Mouse (Mus musculus) MEL (cell line): ENCODE data around the gene Gm49366. TPM values are rescaled to one million over a fixed set of nuclear protein-coding genes. Genes with fewer than 3 reads are reported as not detected.
A peak's percentile ranks its signal among the peaks of the same experiment; 100 is the strongest.
"Not testable (repeated sequence)": the region's sequence is repeated elsewhere in the genome, so short reads cannot be mapped to it uniquely, and the experiment has no call there.

Source experiments
- DNase-seq: peaks from one replicate; pipeline ENCODE4 v3.0.0; 2011; ENCODE audit warnings: low read depth, low spot score
- H3K27ac ChIP-seq: 2 replicates; pipeline ENCODE4 v1.5.1; 2012; ENCODE audit warnings: low read depth, mild to moderate bottlenecking, control low read depth, low read length, moderate library complexity; ENCODE audit not compliant: control insufficient read depth
- H3K27me3 ChIP-seq, 2 experiments: fragments of 150-350 bp in 1 of 2; sonication (generic) in 1 of 2; 2 replicates each; pipeline ENCODE4 v1.6.1; 2012; ENCODE audit warnings: low read length in 2 of 2, mild to moderate bottlenecking in 2 of 2, improper control_type of control experiment in 1 of 2, moderate library complexity in 1 of 2; ENCODE audit not compliant: insufficient read depth in 2 of 2, control insufficient read depth in 1 of 2
- H3K36me3 ChIP-seq, 2 experiments: 2 replicates each; pipeline ENCODE4 v1.6.1; 2012 to 2014; ENCODE audit warnings: low read length in 2 of 2, improper control_type of control experiment in 1 of 2, inconsistent platforms in 1 of 2, mild to moderate bottlenecking in 1 of 2; ENCODE audit not compliant: insufficient read depth in 2 of 2, control insufficient read depth in 1 of 2
- H3K4me1 ChIP-seq, 2 experiments: fragments of 150-350 bp in 1 of 2; sonication (generic) in 1 of 2; 2 replicates each; pipeline ENCODE4 v1.6.1; 2012; ENCODE audit warnings: low read length in 2 of 2, improper control_type of control experiment in 1 of 2, mild to moderate bottlenecking in 1 of 2; ENCODE audit not compliant: insufficient read depth in 2 of 2, control insufficient read depth in 1 of 2
- H3K4me3 ChIP-seq, 2 experiments: fragments of 150-350 bp in 1 of 2; sonication (generic) in 1 of 2; 2 replicates each; pipeline ENCODE4 v1.5.1; 2012; ENCODE audit warnings: low read depth in 2 of 2, low read length in 2 of 2, mild to moderate bottlenecking in 2 of 2, moderate library complexity in 2 of 2, control low read depth in 1 of 2, improper control_type of control experiment in 1 of 2; ENCODE audit not compliant: control insufficient read depth in 1 of 2, insufficient read depth in 1 of 2
- H3K79me2 ChIP-seq: 2 replicates; pipeline ENCODE4 v1.6.1; 2012; ENCODE audit warnings: mild to moderate bottlenecking, low read length, moderate library complexity; ENCODE audit not compliant: control insufficient read depth, poor library complexity, insufficient read depth
- H3K9ac ChIP-seq: 2 replicates; pipeline ENCODE4 v1.6.1; 2012; ENCODE audit warnings: low read depth, mild to moderate bottlenecking, control low read depth, low read length, moderate library complexity; ENCODE audit not compliant: control insufficient read depth, poor library complexity, severe bottlenecking
- H3K9me3 ChIP-seq: fragments of 150-350 bp; sonication (generic); replicated peaks from 2 replicates; pipeline ENCODE4 v1.6.1; 2012; ENCODE audit warnings: mild to moderate bottlenecking, low read length, improper control_type of control experiment, moderate library complexity; ENCODE audit not compliant: insufficient read depth
- CHD1 ChIP-seq: IDR thresholded peaks from 2 replicates; pipeline ENCODE4 v1.6.1; 2012; ENCODE audit warnings: low read depth, mild to moderate bottlenecking, inconsistent platforms, low read length, improper control_type of control experiment
- JUND ChIP-seq: IDR thresholded peaks from 2 replicates; pipeline ENCODE4 v1.6.1; 2011; ENCODE audit warnings: low read depth, mild to moderate bottlenecking, improper control_type of control experiment, low read length
- KAT2A ChIP-seq: conservative IDR thresholded peaks from 2 replicates; pipeline ENCODE4 v1.6.1; 2012; ENCODE audit warnings: low read depth, low read length, improper control_type of control experiment, inconsistent platforms
- MAX ChIP-seq: IDR thresholded peaks from 2 replicates; pipeline ENCODE4 v1.6.1; 2011; ENCODE audit warnings: low read length, improper control_type of control experiment
- MEF2A ChIP-seq: IDR thresholded peaks from 2 replicates; pipeline ENCODE4 v1.6.1; 2014; ENCODE audit warnings: low read depth, mild to moderate bottlenecking, inconsistent platforms, low read length, improper control_type of control experiment; ENCODE audit not compliant: poor library complexity, insufficient replicate concordance, severe bottlenecking; ENCODE audit errors: extremely low read depth
- MYB ChIP-seq: IDR thresholded peaks from 2 replicates; pipeline ENCODE4 v1.6.1; 2011; ENCODE audit warnings: mild to moderate bottlenecking, low read depth, low read length, improper control_type of control experiment
- MYC ChIP-seq: IDR thresholded peaks from 2 replicates; pipeline ENCODE4 v1.6.1; 2011; ENCODE audit warnings: low read depth, mild to moderate bottlenecking, low read length, improper control_type of control experiment, moderate library complexity
- NELFE ChIP-seq: IDR thresholded peaks from 2 replicates; pipeline ENCODE4 v1.6.1; 2011; ENCODE audit warnings: low read depth, low read length, improper control_type of control experiment
- NRF1 ChIP-seq: IDR thresholded peaks from 2 replicates; pipeline ENCODE4 v1.6.1; 2014; ENCODE audit warnings: low read depth, mild to moderate bottlenecking, inconsistent platforms, low read length, improper control_type of control experiment, moderate library complexity; ENCODE audit not compliant: poor library complexity, insufficient read depth, severe bottlenecking
- RCOR1 ChIP-seq: IDR thresholded peaks from 2 replicates; pipeline ENCODE4 v1.6.1; 2012; ENCODE audit warnings: low read depth, mild to moderate bottlenecking, inconsistent platforms, low read length, improper control_type of control experiment
- SIN3A ChIP-seq: IDR thresholded peaks from 2 replicates; pipeline ENCODE4 v1.6.1; 2012; ENCODE audit warnings: low read length, improper control_type of control experiment, inconsistent platforms
- TBP ChIP-seq: IDR thresholded peaks from 2 replicates; pipeline ENCODE4 v1.8.0; 2011; ENCODE audit warnings: low read depth, low read length, improper control_type of control experiment
- TCF12 ChIP-seq: IDR thresholded peaks from 2 replicates; pipeline ENCODE4 v1.6.1; 2014; ENCODE audit warnings: low read depth, mild to moderate bottlenecking, inconsistent platforms, low read length, improper control_type of control experiment, moderate library complexity
- USF1 ChIP-seq: IDR thresholded peaks from 2 replicates; pipeline ENCODE4 v1.6.1; 2014; ENCODE audit warnings: low read depth, mild to moderate bottlenecking, inconsistent platforms, low read length, improper control_type of control experiment, moderate library complexity
- ZC3H11A ChIP-seq: IDR thresholded peaks from 2 replicates; pipeline ENCODE4 v1.6.1; 2012; ENCODE audit warnings: low read depth, mild to moderate bottlenecking, inconsistent platforms, low read length, improper control_type of control experiment
- ZKSCAN1 ChIP-seq: IDR thresholded peaks from 2 replicates; pipeline ENCODE4 v1.6.1; 2012; ENCODE audit warnings: low read depth, mild to moderate bottlenecking, inconsistent platforms, low read length, improper control_type of control experiment, moderate library complexity
- ZMIZ1 ChIP-seq: IDR thresholded peaks from 2 replicates; pipeline ENCODE4 v1.6.1; 2012; ENCODE audit warnings: low read depth, mild to moderate bottlenecking, inconsistent platforms, low read length, improper control_type of control experiment, moderate library complexity
- ZNF384 ChIP-seq: IDR thresholded peaks from 2 replicates; pipeline ENCODE4 v1.6.1; 2012; ENCODE audit warnings: low read depth, mild to moderate bottlenecking, inconsistent platforms, low read length, improper control_type of control experiment
- polyA plus RNA-seq, 2 experiments: library from polyadenylated mRNA; stranded (reverse) in 1 of 2; unstranded in 1 of 2; fragments of >175 nt in 1 of 2; fragments of >200 nt in 1 of 2; gene quantifications; 2 replicates each; pipeline versions ENCODE4 v1.2.1 to v1.2.4; 2012; ENCODE audit warnings: low replicate concordance in 2 of 2, low read depth in 1 of 2; ENCODE audit not compliant: insufficient read length in 2 of 2, insufficient read depth in 1 of 2, missing spikeins in 1 of 2
- total RNA-seq: library from RNA; depleted of rRNA; stranded (reverse); fragments of 300-350 nt; gene quantifications from 2 replicates; pipeline ENCODE4 v1.2.3, GENCODE M21; 2012

The Gm49366 gene
- total and polyA plus RNA-seq, 3 experiments: not detected

- H3K9me3 ChIP-seq, H3K79me2 ChIP-seq, H3K27ac ChIP-seq, H3K36me3 ChIP-seq, H3K9ac ChIP-seq, H3K27me3 ChIP-seq, H3K4me3 ChIP-seq, DNase-seq: not testable (repeated sequence)
- peak; percentile 67 for TF ChIP-seq TBP
- H3K4me1 ChIP-seq: peaks cover 0 to 10% of the 10 kb centered on the region in 2 experiments; a peak in 2 of 4 replicates
Measured at GRCm38 (mm10) chr12:84022266-84022665, 16.5 kb upstream of the Gm49366 start.

DNA sequence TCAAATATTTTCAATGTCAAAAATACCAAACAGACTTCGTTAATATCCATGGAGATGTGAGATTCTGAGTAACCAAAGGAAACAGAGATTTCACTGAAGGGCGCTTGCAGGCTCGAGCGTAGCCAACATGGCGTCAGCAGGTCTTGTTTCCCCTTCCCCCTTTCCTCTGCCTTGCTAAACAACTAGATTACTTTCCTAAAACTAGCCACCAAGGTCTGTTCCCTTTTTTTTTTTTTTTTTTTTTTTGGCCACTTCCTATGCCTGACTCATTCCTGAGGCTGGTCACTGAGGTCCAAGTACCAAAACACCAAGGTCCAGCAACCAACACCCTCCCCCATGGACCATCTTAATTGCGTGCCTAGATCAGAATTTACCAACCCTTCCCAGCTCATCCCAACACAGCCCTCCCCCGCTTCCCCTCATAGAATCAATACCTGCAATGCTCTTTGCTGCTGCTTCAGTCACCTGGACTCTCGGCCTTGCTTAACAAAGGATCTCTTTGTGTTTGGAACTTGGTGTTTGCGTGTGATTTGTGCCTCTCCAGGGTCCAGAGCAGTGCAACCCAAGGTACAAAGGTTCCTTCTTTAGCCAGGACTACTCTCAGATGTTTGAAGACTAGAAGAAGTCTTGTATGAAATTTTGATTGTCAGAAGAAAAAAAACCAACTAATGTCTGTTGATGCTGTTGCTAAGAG is 15.5 kb upstream of the Gm49366 start:
- Histone ChIP-seq H3K36me3 (peaks cover 0 to 8% of the 10 kb centered on the region in 2 experiments; a peak in 2 of 4 replicates), H3K4me1 (peaks cover 0 to 10% of the 10 kb centered on the region in 2 experiments; a peak in 2 of 4 replicates), H3K4me3 (no peak overlapping the region), H3K27ac (no peak overlapping the region), H3K9me3 (no peaks in the 10 kb centered on the region), H3K27me3 (no peaks in the 10 kb centered on the region), H3K9ac (no peak overlapping the region), H3K79me2 (no peaks in the 10 kb centered on the region)
- DNase-seq: no peak
- TF ChIP-seq ZNF384: peak; percentile 68
- TF ChIP-seq JUND: no peak

DNA sequence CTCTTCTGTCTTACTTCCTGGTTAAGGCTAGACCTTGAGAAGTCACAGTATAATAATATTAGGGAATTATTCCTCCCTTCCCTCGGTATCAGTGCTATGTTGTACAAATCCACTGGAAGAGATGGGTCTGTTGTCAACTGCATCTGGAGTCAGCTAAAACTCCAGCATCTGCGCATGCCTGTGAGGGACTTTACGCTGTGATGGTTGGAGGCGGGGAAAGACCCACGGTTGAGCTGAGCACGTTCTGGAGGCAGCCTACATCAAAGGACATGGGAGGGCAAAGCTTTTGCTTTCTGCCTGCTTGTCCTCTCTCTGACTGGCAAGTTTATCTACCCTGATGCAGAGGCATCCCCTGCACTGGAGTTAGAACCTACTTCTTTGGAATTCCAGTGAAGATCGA is 12.8 kb upstream of the Gm49366 start:
- no peak overlapping the region for H3K9ac ChIP-seq
- no peaks in the 10 kb centered on the region for H3K27me3 ChIP-seq
- TF ChIP-seq USF1: no peak
- TF ChIP-seq MYB: no peak
- TF ChIP-seq RCOR1: no peak
- TF ChIP-seq TCF12: no peak
- no peak for TF ChIP-seq MEF2A
- TF ChIP-seq CHD1: no peak
- TF ChIP-seq MYC: no peak
- no peak for TF ChIP-seq ZMIZ1
- TF ChIP-seq KAT2A: no peak
- no peak for TF ChIP-seq SIN3A
- TF ChIP-seq MAX: no peak
- TF ChIP-seq NELFE: no peak
- no peak for TF ChIP-seq ZC3H11A
- no peak for TF ChIP-seq ZKSCAN1
- TF ChIP-seq NRF1: no peak
- no peak for TF ChIP-seq TBP
- peaks cover 0 to 2% of the 10 kb centered on the region in 2 experiments; a peak in 1 of 4 replicates for H3K36me3 ChIP-seq
- no peak for DNase-seq
- no peak overlapping the region for H3K27ac ChIP-seq
- peaks cover 2 to 8% of the 10 kb centered on the region in 2 experiments; a peak in 3 of 4 replicates for H3K4me1 ChIP-seq
- H3K9me3 ChIP-seq: no peaks in the 10 kb centered on the region
- no peaks in the 10 kb centered on the region for H3K79me2 ChIP-seq
- H3K4me3 ChIP-seq: no peak overlapping the region

GRCm38 (mm10) chr12:84028328-84028727 is 10.4 kb upstream of the Gm49366 start:
- H3K27ac ChIP-seq, H3K27me3 ChIP-seq, H3K9ac ChIP-seq, H3K4me3 ChIP-seq, H3K4me1 ChIP-seq, H3K36me3 ChIP-seq, H3K9me3 ChIP-seq, DNase-seq, H3K79me2 ChIP-seq: not testable (repeated sequence)
